Mouse (Mus musculus): ENCODE results near the gene Ank3. TPM values are rescaled to one million over a fixed set of nuclear protein-coding genes. Genes with fewer than 3 reads are reported as not detected.

Ank3 gene
- polyA plus RNA-seq, 1 experiment from 2014 or later: 24.7 TPM

DNA sequence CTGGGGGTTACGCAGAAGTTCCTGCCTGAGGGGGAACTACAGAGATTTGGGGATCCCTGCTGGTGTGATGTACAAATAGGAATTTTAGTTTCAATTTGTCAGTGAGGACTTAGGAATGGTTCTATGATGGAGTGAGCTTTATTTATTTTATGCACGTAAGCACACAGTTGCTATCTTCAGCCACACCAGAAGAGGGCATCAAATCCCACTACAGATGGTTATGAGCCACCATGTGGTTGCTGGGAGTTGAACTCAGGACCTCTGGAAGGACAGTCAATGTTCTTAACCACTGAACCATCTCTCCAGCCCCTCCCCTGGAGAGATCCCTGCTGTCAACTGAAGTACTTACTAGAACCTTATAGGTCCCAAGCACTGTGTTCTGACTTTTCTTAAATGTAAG, 255.6 kb downstream of the Ank3 start:
- no peak overlapping the region for H3K4me3 ChIP-seq (ENCODE audit: low read depth, low read length)
- 94% methylated on average over 2 of the region's 2 CpGs for WGBS

DNA sequence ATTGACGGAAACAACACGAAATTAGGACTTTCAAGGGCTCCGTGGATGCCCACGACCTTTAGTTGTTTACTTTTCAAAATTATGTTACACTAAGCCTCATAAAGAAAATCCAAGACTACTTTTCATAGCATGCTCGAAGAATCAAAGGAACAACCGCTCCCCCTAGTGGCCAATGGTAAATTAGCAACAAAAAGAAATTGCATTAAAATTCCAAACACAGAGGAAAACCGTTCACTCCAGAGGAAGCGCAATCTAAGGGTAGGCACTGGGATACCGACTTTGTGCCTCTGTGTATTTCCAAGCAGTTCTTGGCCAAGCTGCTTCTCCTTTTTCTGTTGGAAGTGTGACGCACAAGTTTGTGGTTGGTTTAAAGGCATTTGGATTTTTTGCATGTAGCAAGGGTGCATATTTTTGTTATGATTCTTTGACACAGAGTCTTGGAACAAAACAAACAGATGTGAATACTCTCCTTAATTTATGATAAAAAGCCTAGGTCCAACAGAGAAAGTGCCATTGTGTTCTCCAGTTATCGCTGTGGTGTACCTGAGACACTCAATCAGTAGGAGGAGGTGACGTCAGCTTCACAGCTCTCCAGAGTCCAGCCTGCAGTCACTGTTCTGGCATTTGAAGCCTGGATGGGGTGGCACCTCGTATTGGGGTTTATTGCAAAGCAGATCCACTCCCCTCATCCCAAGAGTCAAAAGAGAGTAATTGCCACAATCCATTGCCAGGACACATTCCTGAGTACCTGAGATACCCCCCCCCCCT, 256.5 kb downstream of the Ank3 start:
- 15% methylated on average over 13 of the region's 13 CpGs for WGBS
- H3K36me3 ChIP-seq (ENCODE audit: control insufficient read depth, insufficient read depth, low read length): no peaks in the 10 kb centered on the region
- peaks cover 17% of the 10 kb centered on the region for H3K4me1 ChIP-seq (replicated peaks; ENCODE audit: control insufficient read depth, insufficient read depth, low read length)
- no peaks in the 10 kb centered on the region for H3K27me3 ChIP-seq (replicated peaks; ENCODE audit: control insufficient read depth, insufficient read depth, low read length)
- no peak overlapping the region for H3K27ac ChIP-seq (ENCODE audit: low read depth)
- DNase-seq (ENCODE audit: low spot score) (peak; percentile 76), ATAC-seq (replicated peaks; ENCODE audit: low FRiP score, low TSS enrichment, low read depth) (0 out of 2 replicates have a peak, but pooled peaks have one; percentile 48)
- H3K9ac ChIP-seq (ENCODE audit: low read length): no peak overlapping the region
- no peak overlapping the region for H3K4me3 ChIP-seq (ENCODE audit: low read depth, low read length)
- H3K4me2 ChIP-seq (ENCODE audit: low read length): no peak overlapping the region
- no peaks in the 10 kb centered on the region for H3K9me3 ChIP-seq (ENCODE audit: control insufficient read depth, low read length)

More for the DNA sequence above, 255.6 kb downstream of the Ank3 start:
- Histone ChIP-seq H3K9ac (ENCODE audit: low read length) (no peak overlapping the region), H3K9me3 (ENCODE audit: control insufficient read depth, low read length) (no peaks in the 10 kb centered on the region), H3K27me3 (replicated peaks; ENCODE audit: control insufficient read depth, insufficient read depth, low read length) (no peaks in the 10 kb centered on the region), H3K27ac (ENCODE audit: low read depth) (no peak overlapping the region), H3K4me2 (ENCODE audit: low read length) (no peak overlapping the region), H3K36me3 (ENCODE audit: control insufficient read depth, insufficient read depth, low read length) (no peaks in the 10 kb centered on the region), H3K4me1 (replicated peaks; ENCODE audit: control insufficient read depth, insufficient read depth, low read length) (peaks cover 18% of the 10 kb centered on the region)
- no peak for DNase-seq (ENCODE audit: low spot score)
- ATAC-seq (replicated peaks; ENCODE audit: low FRiP score, low TSS enrichment, low read depth): no peak

DNA sequence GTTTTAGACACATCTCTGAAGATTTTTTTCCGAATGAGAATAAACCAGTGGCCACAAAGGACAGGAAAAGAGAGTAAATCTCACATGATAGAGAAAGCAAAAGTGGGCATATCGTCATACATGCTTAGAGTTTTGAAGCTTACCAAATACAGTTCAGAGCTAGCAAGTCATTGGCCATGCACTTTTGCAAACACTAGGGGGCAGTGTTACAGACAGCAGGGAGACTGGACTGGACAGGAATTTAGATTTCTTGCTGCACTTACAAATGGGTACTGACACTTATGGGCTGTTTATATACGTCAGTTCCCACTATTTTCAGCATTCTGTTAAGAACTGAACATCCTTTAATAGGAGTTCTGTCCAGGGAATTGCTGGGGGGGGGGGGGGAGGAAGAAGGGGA, 257.7 kb downstream of the Ank3 start:
- no peak for ATAC-seq (replicated peaks; ENCODE audit: low FRiP score, low TSS enrichment, low read depth)

DNA sequence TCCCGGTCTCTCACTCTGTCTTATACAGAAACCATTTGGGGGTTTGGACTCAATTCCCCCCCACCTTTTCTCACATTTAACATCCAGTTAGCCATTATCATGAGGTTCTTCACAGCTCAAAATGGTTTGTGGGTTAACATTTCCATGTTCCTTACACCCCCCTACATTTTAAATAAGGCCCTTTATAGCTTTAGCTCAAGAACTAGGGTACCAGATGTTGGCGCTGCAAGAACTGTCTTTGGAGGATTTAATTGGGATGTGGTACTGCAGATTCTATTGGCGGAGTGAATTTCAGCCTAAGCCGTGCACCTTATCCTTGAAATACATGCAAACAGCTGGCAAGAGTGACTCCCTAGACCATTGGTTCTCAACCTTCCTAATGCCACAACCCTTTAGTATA, 261.2 kb downstream of the Ank3 start:
- WGBS: 86% methylated on average over 4 of the region's 4 CpGs
- no peak for DNase-seq (ENCODE audit: low spot score)

More for the DNA sequence above, 257.7 kb downstream of the Ank3 start:
- DNase-seq (ENCODE audit: low spot score): no peak
- no peak overlapping the region for H3K4me3 ChIP-seq (ENCODE audit: low read depth, low read length)
- H3K4me2 ChIP-seq (ENCODE audit: low read length): no peak overlapping the region
- 14% methylated on average over 3 of the region's 3 CpGs for WGBS
- no peak overlapping the region for H3K9ac ChIP-seq (ENCODE audit: low read length)
- H3K9me3 ChIP-seq (ENCODE audit: control insufficient read depth, low read length): no peaks in the 10 kb centered on the region
- H3K27ac ChIP-seq (ENCODE audit: low read depth): no peak overlapping the region
- H3K27me3 ChIP-seq (replicated peaks; ENCODE audit: control insufficient read depth, insufficient read depth, low read length): no peaks in the 10 kb centered on the region
- peaks cover 13% of the 10 kb centered on the region for H3K4me1 ChIP-seq (replicated peaks; ENCODE audit: control insufficient read depth, insufficient read depth, low read length)
- no peaks in the 10 kb centered on the region for H3K36me3 ChIP-seq (ENCODE audit: control insufficient read depth, insufficient read depth, low read length)

DNA sequence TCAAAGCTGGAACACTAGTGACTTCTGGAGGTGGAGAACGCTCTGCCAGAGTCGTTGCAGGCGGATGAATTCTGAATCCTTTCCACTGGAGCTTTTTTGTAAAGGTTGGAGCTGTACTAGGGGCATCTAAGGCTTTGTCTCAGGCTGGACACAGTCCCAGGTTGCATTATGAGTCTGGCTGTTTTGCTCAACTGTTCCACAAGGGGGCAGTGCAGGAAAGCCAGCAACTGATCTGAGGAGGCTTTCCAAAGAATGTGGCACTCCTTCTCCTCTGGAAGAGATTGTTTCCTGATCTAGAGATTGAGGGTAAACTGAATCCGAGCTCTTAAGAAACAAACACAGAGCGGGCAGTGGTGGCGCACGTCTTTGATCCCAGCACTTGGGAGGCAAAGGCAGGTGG, 263.8 kb downstream of the Ank3 start:
- no peaks in the 10 kb centered on the region for H3K36me3 ChIP-seq (ENCODE audit: control insufficient read depth, insufficient read depth, low read length)
- ATAC-seq (replicated peaks; ENCODE audit: low FRiP score, low TSS enrichment, low read depth) (peak; percentile 64), DNase-seq (ENCODE audit: low spot score) (peak; percentile 91)
- no peaks in the 10 kb centered on the region for H3K4me1 ChIP-seq (replicated peaks; ENCODE audit: control insufficient read depth, insufficient read depth, low read length)
- H3K4me2 ChIP-seq (ENCODE audit: low read length): no peak overlapping the region
- H3K9ac ChIP-seq (ENCODE audit: low read length): no peak overlapping the region
- no peak overlapping the region for H3K27ac ChIP-seq (ENCODE audit: low read depth)
- H3K4me3 ChIP-seq (ENCODE audit: low read depth, low read length): no peak overlapping the region
- 6% methylated on average over 7 of the region's 7 CpGs for WGBS
- no peaks in the 10 kb centered on the region for H3K9me3 ChIP-seq (ENCODE audit: control insufficient read depth, low read length)
- H3K27me3 ChIP-seq (replicated peaks; ENCODE audit: control insufficient read depth, insufficient read depth, low read length): no peaks in the 10 kb centered on the region

More for the DNA sequence above, 261.2 kb downstream of the Ank3 start:
- Histone ChIP-seq H3K9ac (ENCODE audit: low read length) (no peak overlapping the region), H3K4me1 (replicated peaks; ENCODE audit: control insufficient read depth, insufficient read depth, low read length) (no peaks in the 10 kb centered on the region; the same call in 1 of the 2 replicates), H3K27ac (ENCODE audit: low read depth) (no peak overlapping the region), H3K27me3 (replicated peaks; ENCODE audit: control insufficient read depth, insufficient read depth, low read length) (no peaks in the 10 kb centered on the region), H3K4me2 (ENCODE audit: low read length) (no peak overlapping the region), H3K4me3 (ENCODE audit: low read depth, low read length) (no peak overlapping the region), H3K36me3 (ENCODE audit: control insufficient read depth, insufficient read depth, low read length) (no peaks in the 10 kb centered on the region), H3K9me3 (ENCODE audit: control insufficient read depth, low read length) (no peaks in the 10 kb centered on the region)
- no peak for ATAC-seq (replicated peaks; ENCODE audit: low FRiP score, low TSS enrichment, low read depth)

DNA sequence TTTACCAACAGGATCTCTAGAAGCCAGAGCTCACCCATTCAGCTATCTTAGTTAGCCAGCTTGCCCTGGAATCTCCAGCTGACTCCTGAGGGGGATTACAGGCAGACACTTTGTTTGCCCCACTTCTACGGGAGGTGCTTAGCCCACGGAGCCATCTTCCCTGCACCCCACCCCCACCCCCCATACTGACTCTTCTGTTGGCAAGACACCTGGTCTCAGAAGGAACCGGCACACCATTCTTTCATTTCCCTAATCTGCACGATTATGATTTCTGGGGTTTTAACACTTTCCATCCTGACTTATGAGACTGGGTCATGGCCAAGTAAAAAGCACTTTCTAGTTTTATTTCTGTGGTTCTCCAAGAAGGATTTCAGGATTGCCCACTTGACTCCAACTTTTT, 268.9 kb downstream of the Ank3 start:
- ATAC-seq (replicated peaks; ENCODE audit: low FRiP score, low TSS enrichment, low read depth) (no peak), DNase-seq (ENCODE audit: low spot score) (no peak)
- Histone ChIP-seq H3K9me3 (ENCODE audit: control insufficient read depth, low read length) (no peaks in the 10 kb centered on the region), H3K27ac (ENCODE audit: low read depth) (no peak overlapping the region), H3K4me1 (replicated peaks; ENCODE audit: control insufficient read depth, insufficient read depth, low read length) (no peaks in the 10 kb centered on the region), H3K9ac (ENCODE audit: low read length) (no peak overlapping the region), H3K4me2 (ENCODE audit: low read length) (no peak overlapping the region), H3K36me3 (ENCODE audit: control insufficient read depth, insufficient read depth, low read length) (no peaks in the 10 kb centered on the region), H3K4me3 (ENCODE audit: low read depth, low read length) (no peak overlapping the region), H3K27me3 (replicated peaks; ENCODE audit: control insufficient read depth, insufficient read depth, low read length) (no peaks in the 10 kb centered on the region)
- WGBS: 83% methylated on average over 4 of the region's 4 CpGs

DNA sequence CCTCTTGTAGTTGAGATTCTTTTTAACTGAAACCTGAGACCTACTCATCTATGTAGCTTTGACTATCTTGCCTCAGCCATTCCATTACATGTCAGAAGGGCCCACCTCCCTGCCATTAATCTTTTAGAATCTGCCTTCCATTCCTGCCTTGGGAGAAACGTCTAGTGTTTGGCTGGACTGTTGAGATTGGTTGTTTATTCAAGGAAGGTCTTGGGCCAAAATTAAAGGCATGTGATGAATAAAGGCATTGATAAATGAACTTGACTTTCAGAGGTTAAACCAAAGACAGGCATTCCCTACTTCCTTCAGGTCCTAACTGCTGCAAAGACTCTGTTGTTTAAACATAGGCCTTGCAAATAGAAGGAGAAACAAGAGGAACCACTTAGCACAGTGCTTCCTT, 271.9 kb downstream of the Ank3 start:
- WGBS: 0% methylated on average over 1 of the region's 1 CpGs
- ATAC-seq (replicated peaks; ENCODE audit: low FRiP score, low TSS enrichment, low read depth): no peak
- Histone ChIP-seq H3K4me3 (ENCODE audit: low read depth, low read length) (no peak overlapping the region), H3K4me1 (replicated peaks; ENCODE audit: control insufficient read depth, insufficient read depth, low read length) (no peaks in the 10 kb centered on the region), H3K4me2 (ENCODE audit: low read length) (no peak overlapping the region), H3K9me3 (ENCODE audit: control insufficient read depth, low read length) (no peaks in the 10 kb centered on the region), H3K27me3 (replicated peaks; ENCODE audit: control insufficient read depth, insufficient read depth, low read length) (no peaks in the 10 kb centered on the region), H3K27ac (ENCODE audit: low read depth) (no peak overlapping the region), H3K36me3 (ENCODE audit: control insufficient read depth, insufficient read depth, low read length) (no peaks in the 10 kb centered on the region), H3K9ac (ENCODE audit: low read length) (no peak overlapping the region)
- DNase-seq (ENCODE audit: low spot score): no peak

DNA sequence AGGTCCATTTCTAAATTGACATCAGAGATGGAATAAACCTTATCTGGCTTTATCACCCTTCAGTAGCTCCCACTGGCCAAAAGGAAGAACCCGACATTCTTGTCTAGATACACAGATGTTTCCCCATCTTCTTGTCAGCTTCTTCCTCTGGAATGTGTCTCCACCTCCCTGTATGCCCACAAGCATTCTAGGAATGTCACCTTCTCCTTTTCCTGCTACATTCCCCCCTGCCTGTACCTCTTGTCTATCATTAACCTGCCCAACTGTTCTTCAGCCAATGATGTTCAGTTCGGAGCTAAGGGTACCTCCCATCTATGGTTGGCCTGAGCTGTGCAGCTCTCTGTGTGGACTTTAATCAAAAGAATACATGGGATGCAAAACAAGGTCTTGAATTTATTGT, 272.4 kb downstream of the Ank3 start:
- Histone ChIP-seq H3K27ac (ENCODE audit: low read depth) (no peak overlapping the region), H3K27me3 (replicated peaks; ENCODE audit: control insufficient read depth, insufficient read depth, low read length) (no peaks in the 10 kb centered on the region), H3K4me2 (ENCODE audit: low read length) (no peak overlapping the region), H3K9me3 (ENCODE audit: control insufficient read depth, low read length) (no peaks in the 10 kb centered on the region), H3K9ac (ENCODE audit: low read length) (no peak overlapping the region), H3K36me3 (ENCODE audit: control insufficient read depth, insufficient read depth, low read length) (no peaks in the 10 kb centered on the region), H3K4me1 (replicated peaks; ENCODE audit: control insufficient read depth, insufficient read depth, low read length) (no peaks in the 10 kb centered on the region), H3K4me3 (ENCODE audit: low read depth, low read length) (no peak overlapping the region)
- DNase-seq (ENCODE audit: low spot score): no peak
- ATAC-seq (replicated peaks; ENCODE audit: low FRiP score, low TSS enrichment, low read depth): no peak
- 50% methylated on average over 2 of the region's 2 CpGs for WGBS

DNA sequence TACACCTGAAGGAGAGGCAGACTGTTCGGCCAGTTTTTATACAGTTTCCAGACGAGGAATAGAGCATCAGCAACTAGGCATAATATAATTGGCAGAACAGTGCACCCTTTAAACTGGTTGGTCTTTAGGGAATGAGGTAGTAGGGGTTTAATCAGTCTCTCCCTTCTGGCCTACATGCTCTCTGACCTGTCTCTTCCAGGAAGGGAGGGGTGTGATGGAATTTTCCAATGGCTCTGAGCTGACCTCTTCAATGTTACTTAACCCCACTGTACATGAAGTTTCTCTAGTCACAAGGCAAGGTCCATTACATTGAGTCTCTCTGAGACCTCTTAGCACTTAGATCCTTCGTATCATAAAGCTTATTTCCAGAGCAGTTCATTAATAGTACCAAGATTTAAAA, 272.9 kb downstream of the Ank3 start:
- Histone ChIP-seq H3K4me2 (ENCODE audit: low read length) (no peak overlapping the region), H3K27me3 (replicated peaks; ENCODE audit: control insufficient read depth, insufficient read depth, low read length) (no peaks in the 10 kb centered on the region), H3K4me1 (replicated peaks; ENCODE audit: control insufficient read depth, insufficient read depth, low read length) (no peaks in the 10 kb centered on the region), H3K36me3 (ENCODE audit: control insufficient read depth, insufficient read depth, low read length) (no peaks in the 10 kb centered on the region), H3K4me3 (ENCODE audit: low read depth, low read length) (no peak overlapping the region), H3K9ac (ENCODE audit: low read length) (no peak overlapping the region), H3K27ac (ENCODE audit: low read depth) (no peak overlapping the region), H3K9me3 (ENCODE audit: control insufficient read depth, low read length) (no peaks in the 10 kb centered on the region)
- 85% methylated on average over 3 of the region's 3 CpGs for WGBS
- ATAC-seq (replicated peaks; ENCODE audit: low FRiP score, low TSS enrichment, low read depth) (no peak), DNase-seq (ENCODE audit: low spot score) (no peak)

Measured in intestine, embryonic 14.5 days (tissue).